Mouse (Mus musculus) cerebellum, adult 11 months (tissue): ENCODE data around the gene 2900092C05Rik.

Experiments
- DNase-seq: peaks from one replicate; pipeline ENCODE4 v3.0.0; 2022

2900092C05Rik gene

GRCm38 (mm10) chr7:12512217-12512616 lies at the start of gene 2900092C05Rik:
Gene 2900092C05Rik, plus strand, starts transcription at chr7:12512517.
- DNase-seq = no peak

GRCm38 (mm10) chr7:12478158-12479008 lies 33.9 kb upstream of the 2900092C05Rik start, which contains the start of gene Zfp606:
Gene Zfp606, plus strand, starts transcription at chr7:12478293.
- DNase-seq = peak; percentile 84

DNA sequence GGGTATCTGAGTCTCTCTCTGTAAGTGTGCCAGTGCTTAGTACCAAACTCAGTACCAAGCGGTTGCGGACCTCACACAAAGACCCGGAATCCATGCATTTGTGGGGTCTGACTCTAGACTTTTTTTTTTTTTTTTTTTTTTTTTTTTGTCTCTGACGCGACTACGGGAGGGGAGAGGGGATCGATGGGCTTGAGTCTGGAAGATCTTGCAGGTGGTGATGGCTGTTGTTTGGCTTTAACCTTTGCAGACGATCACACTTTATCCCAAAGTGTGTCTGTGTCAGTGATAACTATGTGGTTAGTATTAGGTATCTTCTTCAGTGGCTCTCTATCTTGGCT lies 33.3 kb upstream of the 2900092C05Rik start:
- no peak for DNase-seq

DNA sequence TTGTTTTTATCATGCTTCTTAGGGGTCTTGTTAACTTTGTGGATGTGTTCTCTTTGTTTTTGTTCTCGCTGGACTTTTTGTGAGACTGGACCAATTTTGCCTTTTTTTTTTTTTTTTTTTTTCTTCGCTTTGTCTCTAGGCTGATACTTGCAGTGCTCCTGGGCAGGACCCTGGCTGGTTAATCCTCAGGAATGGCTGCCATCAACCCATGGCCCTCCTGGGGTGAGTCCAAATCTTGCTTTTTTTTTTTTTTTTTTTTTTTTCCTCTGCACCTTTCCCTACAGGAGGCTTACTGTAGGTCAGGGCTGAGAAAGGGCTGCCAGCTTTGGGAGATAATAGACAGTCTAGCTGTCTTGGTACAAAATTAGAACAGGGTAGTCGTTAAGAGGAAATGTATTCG lies 32.8 kb upstream of the 2900092C05Rik start:
- no peak for DNase-seq

- no peak for DNase-seq
Observed at GRCm38 (mm10) chr7:12483771-12484170, 28.5 kb upstream of the 2900092C05Rik start.

GRCm38 (mm10) chr7:12485956-12486355 lies 26.4 kb upstream of the 2900092C05Rik start:
- DNase-seq = no peak

DNA sequence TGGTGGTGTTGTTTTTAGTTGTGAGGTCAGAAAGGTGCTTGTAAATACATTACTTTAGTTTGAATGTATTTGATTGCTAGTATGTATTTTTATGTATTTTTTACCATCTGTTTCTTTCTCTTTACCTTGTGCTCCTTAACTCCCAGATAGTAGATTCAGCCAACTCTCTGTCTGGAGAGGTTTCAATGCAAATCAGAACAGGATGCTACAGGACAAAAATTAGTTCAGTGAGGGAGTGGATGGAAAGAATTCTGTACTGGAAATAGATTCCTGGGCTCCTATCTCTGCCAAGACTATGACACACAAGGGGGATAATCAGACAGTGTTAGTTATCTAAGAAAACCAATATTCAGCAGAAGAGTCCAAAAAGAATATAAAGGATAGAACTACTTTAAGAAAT lies 25.6 kb upstream of the 2900092C05Rik start:
- no peak for DNase-seq

DNA sequence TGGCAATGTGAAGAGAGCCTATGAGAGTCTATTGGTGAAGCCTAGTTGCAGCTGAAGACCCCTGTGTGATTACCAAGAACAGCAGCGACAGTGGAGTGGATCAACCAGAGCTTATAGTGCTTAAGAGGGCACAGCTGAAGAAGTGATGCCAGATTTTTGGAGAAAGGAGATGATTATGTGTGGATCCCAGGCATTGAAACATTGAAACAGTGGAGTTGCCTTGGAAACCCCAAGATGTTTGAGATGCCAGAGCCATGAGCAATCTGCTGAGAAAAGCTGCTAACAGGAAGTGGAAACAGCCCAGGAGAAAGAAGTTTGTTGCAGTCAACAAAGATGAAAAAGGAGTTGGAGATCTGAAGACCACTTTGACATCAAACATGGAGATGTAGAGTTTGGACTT lies 1.4 kb upstream of the 2900092C05Rik start:
- DNase-seq = no peak
